Mouse (Mus musculus) limb, embryonic 10.5 days (tissue): ENCODE data around the gene 4930438A08Rik. TPM values are rescaled to one million over a fixed set of nuclear protein-coding genes. Genes with fewer than 3 reads are reported as not detected.

Experiments used
- DNase-seq: peaks from one replicate; pipeline ENCODE4 v3.0.0-alpha.2; 2017; ENCODE audit warnings: low spot score
- H3K27ac ChIP-seq: fragments of 300-500 bp; sonication (generic); 2 replicates; pipeline ENCODE4 v1.5.1; 2016; ENCODE audit warnings: mild to moderate bottlenecking
- H3K27me3 ChIP-seq: fragments of 300-500 bp; sonication (generic); 2 replicates; pipeline ENCODE4 v1.6.1; 2016; ENCODE audit warnings: low read depth, mild to moderate bottlenecking; ENCODE audit not compliant: poor library complexity, severe bottlenecking
- H3K36me3 ChIP-seq: fragments of 300-500 bp; sonication (generic); 2 replicates; pipeline ENCODE4 v1.6.1; 2016; ENCODE audit warnings: mild to moderate bottlenecking, moderate library complexity
- H3K4me1 ChIP-seq: fragments of 300-500 bp; sonication (generic); 2 replicates; pipeline ENCODE4 v1.6.1; 2016
- H3K4me3 ChIP-seq: fragments of 300-500 bp; sonication (generic); 2 replicates; pipeline ENCODE4 v1.5.1; 2016; ENCODE audit warnings: mild to moderate bottlenecking, moderate library complexity
- H3K9me3 ChIP-seq: fragments of 300-500 bp; sonication (generic); replicated peaks from 2 replicates; pipeline ENCODE4 v1.6.1; 2016; ENCODE audit warnings: mild to moderate bottlenecking
- WGBS: fragments of 180-500 bp; shearing (Covaris S2); methylation state at CpG from one replicate; pipeline ENCODE4 v1.1.7; 2016; 5-methylcytosine and 5-hydroxymethylcytosine counted together
- polyA plus RNA-seq: library from polyadenylated mRNA; unstranded; fragments of >200 nt; fragmentation: Nextera tagmentation; extraction: Ambion mirVana; gene quantifications from 2 replicates; pipeline ENCODE4 v1.2.1, GENCODE M21; 2016

Gene 4930438A08Rik
- polyA plus RNA-seq, 1 experiment from 2014 or later, result not detected

- no peak overlapping the region for H3K4me3 ChIP-seq
- DNase-seq, result no peak
- no peak overlapping the region for H3K27ac ChIP-seq
- H3K9me3 ChIP-seq, result no peaks in the 10 kb centered on the region
- H3K4me1 ChIP-seq, result no peaks in the 10 kb centered on the region
- no peaks in the 10 kb centered on the region for H3K36me3 ChIP-seq
- WGBS, result 90% methylated on average over 3 of the region's 3 CpGs
- no peaks in the 10 kb centered on the region for H3K27me3 ChIP-seq
Measured at GRCm38 (mm10) chr11:58254411-58254810, 20.2 kb upstream of the 4930438A08Rik start.

- 90% methylated on average over 5 of the region's 5 CpGs for WGBS
Measured at GRCm38 (mm10) chr11:58257816-58258215, 16.8 kb upstream of the 4930438A08Rik start.

GRCm38 (mm10) chr11:58260156-58260555 is 14.4 kb upstream of the 4930438A08Rik start:
- Histone ChIP-seq H3K4me3 (no peak overlapping the region), H3K4me1 (no peaks in the 10 kb centered on the region), H3K27ac (no peak overlapping the region), H3K9me3 (no peaks in the 10 kb centered on the region), H3K27me3 (no peaks in the 10 kb centered on the region), H3K36me3 (no peaks in the 10 kb centered on the region)
- 92% methylated on average over 4 of the region's 4 CpGs for WGBS
- DNase-seq, result no peak

More at GRCm38 (mm10) chr11:58257816-58258215, 16.8 kb upstream of the 4930438A08Rik start:
- Histone ChIP-seq H3K27ac (no peak overlapping the region), H3K4me1 (no peaks in the 10 kb centered on the region), H3K9me3 (no peaks in the 10 kb centered on the region), H3K27me3 (no peaks in the 10 kb centered on the region), H3K4me3 (no peak overlapping the region), H3K36me3 (no peaks in the 10 kb centered on the region)
- DNase-seq, result no peak

GRCm38 (mm10) chr11:58261826-58262225 is 12.8 kb upstream of the 4930438A08Rik start:
- no peaks in the 10 kb centered on the region for H3K4me1 ChIP-seq
- no peak overlapping the region for H3K4me3 ChIP-seq
- no peaks in the 10 kb centered on the region for H3K27me3 ChIP-seq
- DNase-seq, result no peak
- WGBS, result 85% methylated on average over 4 of the region's 4 CpGs
- no peaks in the 10 kb centered on the region for H3K9me3 ChIP-seq
- H3K36me3 ChIP-seq, result no peaks in the 10 kb centered on the region
- H3K27ac ChIP-seq, result no peak overlapping the region

- WGBS, result 88% methylated on average over 3 of the region's 3 CpGs
Measured at GRCm38 (mm10) chr11:58262336-58262735, 12.3 kb upstream of the 4930438A08Rik start.

GRCm38 (mm10) chr11:58263516-58263915 is 11.1 kb upstream of the 4930438A08Rik start:
- no peaks in the 10 kb centered on the region for H3K27me3 ChIP-seq
- no peak overlapping the region for H3K27ac ChIP-seq
- WGBS, result 83% methylated on average over 2 of the region's 2 CpGs
- no peaks in the 10 kb centered on the region for H3K36me3 ChIP-seq
- H3K9me3 ChIP-seq, result no peaks in the 10 kb centered on the region
- no peak for DNase-seq
- H3K4me3 ChIP-seq, result no peak overlapping the region
- H3K4me1 ChIP-seq, result no peaks in the 10 kb centered on the region

More at GRCm38 (mm10) chr11:58262336-58262735, 12.3 kb upstream of the 4930438A08Rik start:
- DNase-seq, result no peak
- H3K4me1 ChIP-seq, result no peaks in the 10 kb centered on the region
- H3K4me3 ChIP-seq, result no peak overlapping the region
- H3K27me3 ChIP-seq, result no peaks in the 10 kb centered on the region
- no peak overlapping the region for H3K27ac ChIP-seq
- no peaks in the 10 kb centered on the region for H3K9me3 ChIP-seq
- no peaks in the 10 kb centered on the region for H3K36me3 ChIP-seq

- no peak for DNase-seq
- Histone ChIP-seq H3K36me3 (no peaks in the 10 kb centered on the region), H3K27ac (no peak overlapping the region), H3K27me3 (no peaks in the 10 kb centered on the region), H3K4me1 (no peaks in the 10 kb centered on the region), H3K9me3 (no peaks in the 10 kb centered on the region), H3K4me3 (no peak overlapping the region)
- 88% methylated on average over 9 of the region's 9 CpGs for WGBS
Measured at GRCm38 (mm10) chr11:58264546-58264945, 10.1 kb upstream of the 4930438A08Rik start.

GRCm38 (mm10) chr11:58268285-58268684 is 6.3 kb upstream of the 4930438A08Rik start:
- 90% methylated on average over 3 of the region's 3 CpGs for WGBS
- H3K36me3 ChIP-seq, result no peaks in the 10 kb centered on the region
- H3K9me3 ChIP-seq, result no peaks in the 10 kb centered on the region
- H3K27me3 ChIP-seq, result no peaks in the 10 kb centered on the region
- no peak overlapping the region for H3K4me3 ChIP-seq
- H3K27ac ChIP-seq, result no peak overlapping the region
- no peak for DNase-seq
- H3K4me1 ChIP-seq, result no peaks in the 10 kb centered on the region

- DNase-seq, result no peak
- Histone ChIP-seq H3K27ac (no peak overlapping the region), H3K36me3 (no peaks in the 10 kb centered on the region), H3K4me1 (no peaks in the 10 kb centered on the region), H3K4me3 (no peak overlapping the region), H3K9me3 (no peaks in the 10 kb centered on the region), H3K27me3 (no peaks in the 10 kb centered on the region)
- 84% methylated on average over 4 of the region's 4 CpGs for WGBS
Measured at GRCm38 (mm10) chr11:58275756-58276155, 1.2 kb downstream of the 4930438A08Rik start.

GRCm38 (mm10) chr11:58281970-58282496 is 7.4 kb downstream of the 4930438A08Rik start:
- no peaks in the 10 kb centered on the region for H3K4me1 ChIP-seq
- WGBS, result 87% methylated on average over 13 of the region's 13 CpGs

GRCm38 (mm10) chr11:58282518-58282917 is 7.9 kb downstream of the 4930438A08Rik start:
- Histone ChIP-seq H3K4me3 (no peak overlapping the region), H3K36me3 (no peaks in the 10 kb centered on the region), H3K9me3 (no peaks in the 10 kb centered on the region), H3K4me1 (no peaks in the 10 kb centered on the region), H3K27ac (no peak overlapping the region), H3K27me3 (no peaks in the 10 kb centered on the region)
- DNase-seq, result no peak
- 89% methylated on average over 5 of the region's 5 CpGs for WGBS

More at GRCm38 (mm10) chr11:58281970-58282496, 7.4 kb downstream of the 4930438A08Rik start:
- Histone ChIP-seq H3K27me3 (no peaks in the 10 kb centered on the region), H3K4me3 (no peak overlapping the region), H3K27ac (no peak overlapping the region), H3K36me3 (no peaks in the 10 kb centered on the region), H3K9me3 (no peaks in the 10 kb centered on the region)
- no peak for DNase-seq

- H3K4me1 ChIP-seq, result no peaks in the 10 kb centered on the region
- DNase-seq, result no peak
- H3K4me3 ChIP-seq, result no peak overlapping the region
- H3K9me3 ChIP-seq, result no peaks in the 10 kb centered on the region
- no peaks in the 10 kb centered on the region for H3K27me3 ChIP-seq
- no peak overlapping the region for H3K27ac ChIP-seq
- H3K36me3 ChIP-seq, result no peaks in the 10 kb centered on the region
- 76% methylated on average over 9 of the region's 9 CpGs for WGBS
Measured at GRCm38 (mm10) chr11:58289992-58290682, 15.5 kb downstream of the 4930438A08Rik start.

GRCm38 (mm10) chr11:58290812-58291211 is 16.2 kb downstream of the 4930438A08Rik start:
- 89% methylated on average over 4 of the region's 4 CpGs for WGBS
- Histone ChIP-seq H3K27ac (no peak overlapping the region), H3K27me3 (no peaks in the 10 kb centered on the region)

More at GRCm38 (mm10) chr11:58290812-58291211, 16.2 kb downstream of the 4930438A08Rik start:
- Histone ChIP-seq H3K36me3 (no peaks in the 10 kb centered on the region), H3K9me3 (no peaks in the 10 kb centered on the region), H3K4me1 (no peaks in the 10 kb centered on the region), H3K4me3 (no peak overlapping the region)
- no peak for DNase-seq
